Mouse (Mus musculus): ENCODE data around the gene Hs2st1. TPM values are rescaled to one million over a fixed set of nuclear protein-coding genes. Genes with fewer than 3 reads are reported as not detected.

Hs2st1 gene
- polyA plus RNA-seq, 1 experiment from 2014 or later: 16.9 TPM

DNA sequence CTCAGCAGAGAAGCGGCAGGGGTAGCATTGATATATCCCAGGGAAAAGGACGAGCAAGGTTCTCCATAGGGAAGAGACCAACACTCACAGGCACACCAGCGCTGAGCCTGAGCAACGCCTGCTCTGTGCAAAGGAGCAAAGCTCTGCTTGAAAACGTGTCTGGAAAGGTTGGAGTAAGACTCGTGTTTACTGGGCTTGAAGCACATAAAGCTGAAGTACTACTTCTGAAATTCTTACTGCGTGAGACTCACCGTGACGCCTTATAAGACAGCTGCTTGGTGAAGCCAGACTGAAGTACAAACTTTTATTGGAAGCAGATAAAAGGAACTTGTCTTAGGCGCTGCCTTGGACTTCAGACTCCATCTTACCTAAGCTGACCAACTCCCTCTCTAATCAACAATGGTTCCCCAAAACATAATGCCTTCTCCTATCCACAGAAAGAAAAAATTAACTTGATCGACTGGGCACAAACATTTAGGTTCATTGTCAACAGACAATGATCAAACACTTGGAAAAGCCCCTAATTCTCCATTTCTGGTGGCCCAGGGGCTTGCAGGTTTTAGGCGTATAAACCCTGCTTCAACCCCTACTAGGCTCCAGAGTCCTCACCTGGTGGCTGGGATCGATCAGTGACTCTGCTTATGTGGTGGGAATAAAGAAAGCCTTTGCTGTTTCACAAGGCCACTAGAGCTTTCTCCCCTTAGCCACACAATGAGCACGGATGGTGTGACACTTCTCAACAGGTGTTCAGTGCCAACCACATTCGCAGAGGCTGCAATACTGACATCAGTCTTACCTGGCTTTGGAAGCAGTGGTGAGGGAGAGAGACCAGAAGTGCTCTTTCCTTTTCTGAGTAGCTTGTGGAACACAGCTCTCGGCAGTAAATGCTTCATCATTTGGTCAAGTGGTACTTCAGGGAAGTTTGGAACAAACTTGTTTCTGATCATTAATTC lies 56.5 kb downstream of the Hs2st1 start:
- Histone ChIP-seq H3K4me3 (ENCODE audit: low read length) (no peak overlapping the region), H3K27me3 (ENCODE audit: control insufficient read depth, insufficient read depth, low read length) (no peaks in the 10 kb centered on the region), H3K4me1 (ENCODE audit: control insufficient read depth, insufficient read depth, low read length) (no peaks in the 10 kb centered on the region), H3K9me3 (ENCODE audit: control insufficient read depth, low read length) (no peaks in the 10 kb centered on the region), H3K9ac (ENCODE audit: low read depth, low read length) (no peak overlapping the region), H3K27ac (ENCODE audit: low read depth, low read length) (no peak overlapping the region), H3K4me2 (replicated peaks; ENCODE audit: low read depth, low read length) (no peak overlapping the region), H3K36me3 (ENCODE audit: control insufficient read depth, insufficient read depth, low read length) (no peaks in the 10 kb centered on the region)
- no peak for ATAC-seq (ENCODE audit: low FRiP score, low TSS enrichment)
- WGBS: 88% methylated on average over 16 of the region's 16 CpGs

DNA sequence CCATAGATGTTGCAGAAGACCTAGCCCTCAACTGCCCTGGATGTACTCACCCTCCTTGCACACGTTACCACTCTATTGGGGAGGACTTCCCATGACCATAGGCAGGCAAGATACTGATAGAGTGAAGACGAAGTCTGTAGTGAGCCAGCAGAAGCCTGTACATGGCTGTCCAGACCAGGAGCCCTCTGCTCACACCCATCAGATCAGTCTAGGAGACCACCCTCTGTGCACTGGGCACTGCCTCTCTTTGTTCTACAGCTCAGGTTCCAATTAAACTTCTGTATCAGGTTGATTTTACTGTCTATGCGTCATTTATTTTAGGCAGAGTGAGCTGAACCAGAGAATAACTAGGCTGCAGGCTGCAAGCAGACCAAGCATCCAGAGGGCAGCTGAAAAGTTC lies 59.3 kb downstream of the Hs2st1 start:
- Histone ChIP-seq H3K4me1 (ENCODE audit: control insufficient read depth, insufficient read depth, low read length) (0 out of 2 replicates have a peak, but pooled peaks cover 5% of the 10 kb centered on the region), H3K9me3 (ENCODE audit: control insufficient read depth, low read length) (no peaks in the 10 kb centered on the region), H3K36me3 (ENCODE audit: control insufficient read depth, insufficient read depth, low read length) (no peaks in the 10 kb centered on the region), H3K4me2 (replicated peaks; ENCODE audit: low read depth, low read length) (no peak overlapping the region), H3K27ac (ENCODE audit: low read depth, low read length) (no peak overlapping the region), H3K27me3 (ENCODE audit: control insufficient read depth, insufficient read depth, low read length) (no peaks in the 10 kb centered on the region), H3K9ac (ENCODE audit: low read depth, low read length) (no peak overlapping the region), H3K4me3 (ENCODE audit: low read length) (no peak overlapping the region)
- ATAC-seq (ENCODE audit: low FRiP score, low TSS enrichment): peak; percentile 70; the same call in 1 of the 2 replicates
- WGBS: 77% methylated on average over 3 of the region's 3 CpGs

GRCm38 (mm10) chr3:144508342-144508741 lies 61.6 kb downstream of the Hs2st1 start:
- no peaks in the 10 kb centered on the region for H3K36me3 ChIP-seq (ENCODE audit: control insufficient read depth, insufficient read depth, low read length)

GRCm38 (mm10) chr3:144507885-144508284 lies 62.1 kb downstream of the Hs2st1 start:
- no peaks in the 10 kb centered on the region for H3K9me3 ChIP-seq (ENCODE audit: control insufficient read depth, low read length)
- no peak overlapping the region for H3K27ac ChIP-seq (ENCODE audit: low read depth, low read length)
- no peaks in the 10 kb centered on the region for H3K36me3 ChIP-seq (ENCODE audit: control insufficient read depth, insufficient read depth, low read length)
- no peak overlapping the region for H3K9ac ChIP-seq (ENCODE audit: low read depth, low read length)
- no peak for ATAC-seq (ENCODE audit: low FRiP score, low TSS enrichment)
- H3K4me2 ChIP-seq (replicated peaks; ENCODE audit: low read depth, low read length): no peak overlapping the region
- H3K27me3 ChIP-seq (ENCODE audit: control insufficient read depth, insufficient read depth, low read length): no peaks in the 10 kb centered on the region
- WGBS: 76% methylated on average over 5 of the region's 5 CpGs
- H3K4me1 ChIP-seq (ENCODE audit: control insufficient read depth, insufficient read depth, low read length): 0 out of 2 replicates have a peak, but pooled peaks cover 5% of the 10 kb centered on the region
- no peak overlapping the region for H3K4me3 ChIP-seq (ENCODE audit: low read length)

More at GRCm38 (mm10) chr3:144508342-144508741, 61.6 kb downstream of the Hs2st1 start:
- Histone ChIP-seq H3K9me3 (ENCODE audit: control insufficient read depth, low read length) (no peaks in the 10 kb centered on the region), H3K4me1 (ENCODE audit: control insufficient read depth, insufficient read depth, low read length) (0 out of 2 replicates have a peak, but pooled peaks cover 5% of the 10 kb centered on the region), H3K27ac (ENCODE audit: low read depth, low read length) (no peak overlapping the region), H3K4me2 (replicated peaks; ENCODE audit: low read depth, low read length) (no peak overlapping the region), H3K9ac (ENCODE audit: low read depth, low read length) (no peak overlapping the region), H3K4me3 (ENCODE audit: low read length) (no peak overlapping the region), H3K27me3 (ENCODE audit: control insufficient read depth, insufficient read depth, low read length) (no peaks in the 10 kb centered on the region)
- no peak for ATAC-seq (ENCODE audit: low FRiP score, low TSS enrichment)
- 91% methylated on average over 4 of the region's 4 CpGs for WGBS

DNA sequence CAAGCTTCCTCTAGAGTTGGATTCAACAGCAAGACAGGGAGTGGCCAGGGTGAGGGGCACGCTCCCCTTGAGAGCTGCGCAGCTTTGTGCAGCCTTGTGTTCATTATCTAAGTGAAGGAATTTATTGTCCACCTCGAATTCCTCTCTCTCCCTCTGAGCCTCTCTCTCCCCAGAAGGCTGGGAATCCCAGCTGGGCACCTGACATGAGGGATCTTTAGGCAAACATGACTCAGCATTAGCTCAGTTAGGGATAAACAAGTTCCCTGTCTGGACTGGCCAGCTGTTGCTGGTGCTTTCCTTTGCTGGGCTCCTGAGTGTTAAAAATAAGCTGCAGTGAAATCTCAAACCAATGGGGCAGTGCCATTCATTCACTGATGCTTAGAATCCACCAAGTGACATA lies 63.8 kb downstream of the Hs2st1 start:
- peak; percentile 75; the same call in 1 of the 2 replicates for ATAC-seq (ENCODE audit: low FRiP score, low TSS enrichment)
- Histone ChIP-seq H3K27ac (ENCODE audit: low read depth, low read length) (no peak overlapping the region), H3K36me3 (ENCODE audit: control insufficient read depth, insufficient read depth, low read length) (no peaks in the 10 kb centered on the region), H3K4me1 (ENCODE audit: control insufficient read depth, insufficient read depth, low read length) (peaks cover 5% of the 10 kb centered on the region; the same call in 1 of the 2 replicates), H3K4me2 (replicated peaks; ENCODE audit: low read depth, low read length) (no peak overlapping the region), H3K9ac (ENCODE audit: low read depth, low read length) (no peak overlapping the region), H3K9me3 (ENCODE audit: control insufficient read depth, low read length) (no peaks in the 10 kb centered on the region), H3K4me3 (ENCODE audit: low read length) (no peak overlapping the region), H3K27me3 (ENCODE audit: control insufficient read depth, insufficient read depth, low read length) (no peaks in the 10 kb centered on the region)
- 20% methylated on average over 3 of the region's 3 CpGs for WGBS

GRCm38 (mm10) chr3:144501930-144502329 lies 68.1 kb downstream of the Hs2st1 start:
- no peak for ATAC-seq (ENCODE audit: low FRiP score, low TSS enrichment)
- H3K4me1 ChIP-seq (ENCODE audit: control insufficient read depth, insufficient read depth, low read length): peaks cover 5% of the 10 kb centered on the region; the same call in 1 of the 2 replicates
- no peak overlapping the region for H3K9ac ChIP-seq (ENCODE audit: low read depth, low read length)
- no peaks in the 10 kb centered on the region for H3K9me3 ChIP-seq (ENCODE audit: control insufficient read depth, low read length)
- H3K4me2 ChIP-seq (replicated peaks; ENCODE audit: low read depth, low read length): no peak overlapping the region
- no peak overlapping the region for H3K27ac ChIP-seq (ENCODE audit: low read depth, low read length)
- H3K36me3 ChIP-seq (ENCODE audit: control insufficient read depth, insufficient read depth, low read length): no peaks in the 10 kb centered on the region
- no peak overlapping the region for H3K4me3 ChIP-seq (ENCODE audit: low read length)
- no peaks in the 10 kb centered on the region for H3K27me3 ChIP-seq (ENCODE audit: control insufficient read depth, insufficient read depth, low read length)
- 62% methylated on average over 7 of the region's 7 CpGs for WGBS

- Histone ChIP-seq H3K9ac (ENCODE audit: low read depth, low read length) (no peak overlapping the region), H3K36me3 (ENCODE audit: control insufficient read depth, insufficient read depth, low read length) (no peaks in the 10 kb centered on the region), H3K4me2 (replicated peaks; ENCODE audit: low read depth, low read length) (no peak overlapping the region), H3K4me1 (ENCODE audit: control insufficient read depth, insufficient read depth, low read length) (peaks cover 4% of the 10 kb centered on the region), H3K9me3 (ENCODE audit: control insufficient read depth, low read length) (no peaks in the 10 kb centered on the region), H3K27ac (ENCODE audit: low read depth, low read length) (no peak overlapping the region), H3K4me3 (ENCODE audit: low read length) (no peak overlapping the region), H3K27me3 (ENCODE audit: control insufficient read depth, insufficient read depth, low read length) (no peaks in the 10 kb centered on the region)
- no peak for ATAC-seq (ENCODE audit: low FRiP score, low TSS enrichment)
- 82% methylated on average over 5 of the region's 5 CpGs for WGBS
These were observed 73.2 kb downstream of the Hs2st1 start for GRCm38 (mm10) chr3:144496762-144497161.

- H3K4me2 ChIP-seq (replicated peaks; ENCODE audit: low read depth, low read length): no peak overlapping the region
- ATAC-seq (ENCODE audit: low FRiP score, low TSS enrichment): peak; percentile 52; the same call in 1 of the 2 replicates
- no peak overlapping the region for H3K9ac ChIP-seq (ENCODE audit: low read depth, low read length)
- H3K36me3 ChIP-seq (ENCODE audit: control insufficient read depth, insufficient read depth, low read length): no peaks in the 10 kb centered on the region
- WGBS: 44% methylated on average over 5 of the region's 5 CpGs
- H3K9me3 ChIP-seq (ENCODE audit: control insufficient read depth, low read length): no peaks in the 10 kb centered on the region
- no peak overlapping the region for H3K4me3 ChIP-seq (ENCODE audit: low read length)
- H3K27me3 ChIP-seq (ENCODE audit: control insufficient read depth, insufficient read depth, low read length): no peaks in the 10 kb centered on the region
- H3K4me1 ChIP-seq (ENCODE audit: control insufficient read depth, insufficient read depth, low read length): peaks cover 4% of the 10 kb centered on the region; the same call in 1 of the 2 replicates
- no peak overlapping the region for H3K27ac ChIP-seq (ENCODE audit: low read depth, low read length)
These were observed 75.1 kb downstream of the Hs2st1 start for GRCm38 (mm10) chr3:144494838-144495237.

- Histone ChIP-seq H3K9ac (ENCODE audit: low read depth, low read length) (no peak overlapping the region), H3K36me3 (ENCODE audit: control insufficient read depth, insufficient read depth, low read length) (no peaks in the 10 kb centered on the region), H3K9me3 (ENCODE audit: control insufficient read depth, low read length) (no peaks in the 10 kb centered on the region), H3K4me3 (ENCODE audit: low read length) (no peak overlapping the region), H3K4me2 (replicated peaks; ENCODE audit: low read depth, low read length) (no peak overlapping the region), H3K4me1 (ENCODE audit: control insufficient read depth, insufficient read depth, low read length) (no peaks in the 10 kb centered on the region), H3K27ac (ENCODE audit: low read depth, low read length) (no peak overlapping the region), H3K27me3 (ENCODE audit: control insufficient read depth, insufficient read depth, low read length) (no peaks in the 10 kb centered on the region)
- WGBS: 85% methylated on average over 2 of the region's 2 CpGs
- ATAC-seq (ENCODE audit: low FRiP score, low TSS enrichment): no peak
These were observed 81.2 kb downstream of the Hs2st1 start for GRCm38 (mm10) chr3:144488787-144489186.

Data from kidney, embryonic 14.5 days (tissue).